Mouse (Mus musculus) G1E (cell line): ENCODE measurements around the gene Sphk1. TPM values are rescaled to one million over a fixed set of nuclear protein-coding genes. Genes with fewer than 3 reads are reported as not detected.
A peak's percentile ranks its signal among the peaks of the same experiment; 100 is the strongest.

ENCODE experiments used
- ATAC-seq: 2 replicates; pipeline ENCODE4 v1.8.0; 2016; ENCODE audit warnings: mild to moderate bottlenecking; ENCODE audit not compliant: insufficient number of reproducible peaks, poor library complexity, low FRiP score, severe bottlenecking; ENCODE audit errors: extremely low read depth
- DNase-seq: peaks from one replicate; pipeline ENCODE4 v3.0.0; 2012; ENCODE audit warnings: low spot score
- H3K27me3 ChIP-seq: 2 replicates; pipeline ENCODE4 v1.6.1; 2012; ENCODE audit warnings: mild to moderate bottlenecking, low read length, inconsistent platforms; ENCODE audit not compliant: insufficient read depth
- H3K36me3 ChIP-seq: replicated peaks from 2 replicates; pipeline ENCODE3; 2012; ENCODE audit warnings: mild to moderate bottlenecking, inconsistent platforms
- H3K4me1 ChIP-seq: 2 replicates; pipeline ENCODE4 v1.6.1; 2012; ENCODE audit warnings: low read depth, low read length, inconsistent platforms, mixed read lengths; ENCODE audit not compliant: insufficient read depth
- H3K4me3 ChIP-seq: 2 replicates; pipeline ENCODE4 v1.5.1; 2012; ENCODE audit warnings: low read depth, mild to moderate bottlenecking, inconsistent platforms, low read length, moderate library complexity, mixed read lengths
- H3K9me3 ChIP-seq: replicated peaks from 2 replicates; pipeline ENCODE4 v1.6.1; 2012; ENCODE audit warnings: inconsistent platforms
- CTCF ChIP-seq: IDR thresholded peaks from 2 replicates; pipeline ENCODE4 v1.5.1; 2012; ENCODE audit warnings: low read depth, low read length, inconsistent platforms, mixed read lengths
- GATA1 ChIP-seq: IDR thresholded peaks from 2 replicates; pipeline ENCODE4 v1.6.1; 2012; ENCODE audit warnings: borderline replicate concordance, low read length, inconsistent platforms, mixed read lengths
- GATA2 ChIP-seq: IDR thresholded peaks from 2 replicates; pipeline ENCODE4 v1.6.1; 2012; ENCODE audit warnings: low read depth, low read length, inconsistent platforms, borderline replicate concordance
- POLR2AphosphoS5 ChIP-seq: IDR thresholded peaks from 2 replicates; pipeline ENCODE4 v1.6.1; 2012; ENCODE audit warnings: low read depth, low read length, inconsistent platforms; ENCODE audit not compliant: insufficient replicate concordance
- TAL1 ChIP-seq: conservative IDR thresholded peaks from 2 replicates; pipeline ENCODE4 v1.6.1; 2012; ENCODE audit warnings: low read depth, low read length, inconsistent platforms, mixed read lengths
- polyA plus RNA-seq: library from polyadenylated mRNA; stranded (reverse); fragments of >175 nt; gene quantifications from 2 replicates; pipeline ENCODE4 v1.2.3, GENCODE M21; 2012
- total RNA-seq, 2 experiments: library from RNA; stranded (forward) in 1 of 2; stranded (reverse) in 1 of 2; fragments of 200-1000 nt in 1 of 2; fragments of >200 nt in 1 of 2; fragmentation: Nextera tagmentation in 1 of 2; gene quantifications; 2 replicates each; pipeline ENCODE4 v1.2.3; 2014 to 2017

Sphk1 gene
- total and polyA plus RNA-seq, 3 experiments, result 2.3 to 22.1 (median 16.7) TPM

DNA sequence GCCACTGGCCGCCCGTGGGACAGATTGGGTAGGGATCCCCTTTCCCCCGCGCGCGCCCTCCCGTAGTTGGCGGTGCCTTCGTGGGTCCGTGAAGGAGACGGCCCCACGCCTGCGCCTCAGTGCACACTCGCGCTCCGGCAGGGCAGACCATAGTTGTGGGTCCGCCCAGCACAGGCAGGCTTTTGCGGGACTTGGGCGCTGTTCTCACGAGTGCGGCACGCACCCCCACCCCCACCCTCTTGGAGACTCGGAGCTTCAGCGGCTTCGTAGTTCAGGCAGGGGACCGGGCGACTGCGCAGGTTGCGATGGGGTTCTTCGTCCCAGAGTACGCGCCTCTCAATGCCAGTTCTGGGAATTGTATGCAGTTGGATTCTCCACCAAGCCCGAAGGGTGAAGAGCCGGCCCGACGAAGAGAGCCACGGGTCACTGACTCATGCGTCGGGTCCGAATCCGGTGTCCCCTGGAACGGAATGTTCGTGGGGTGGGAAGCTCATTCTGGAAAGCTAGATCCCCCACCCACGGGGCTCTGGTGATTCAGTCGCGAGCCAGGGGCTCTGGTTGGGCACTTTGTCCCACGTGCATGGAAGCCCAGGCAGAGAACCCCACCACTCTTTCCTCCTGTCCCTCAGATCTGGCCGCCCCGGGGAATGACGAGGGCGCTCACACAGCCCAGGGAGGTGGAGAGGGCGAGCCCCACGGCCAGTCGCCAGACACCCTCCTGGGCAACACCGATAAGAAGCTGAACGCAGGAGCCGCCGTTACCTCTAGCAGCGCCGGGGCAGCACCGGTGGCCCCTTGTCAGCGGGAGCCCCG, 2.8 kb downstream of the Sphk1 start:
- Histone ChIP-seq H3K27me3 (peaks cover 11% of the 10 kb centered on the region; the same call in 1 of the 2 replicates), H3K9me3 (no peaks in the 10 kb centered on the region), H3K36me3 (peaks cover 47% of the 10 kb centered on the region), H3K4me3 (peak overlapping the region; percentile 79), H3K4me1 (peaks cover 90% of the 10 kb centered on the region)
- ATAC-seq (no peak), DNase-seq (peak; percentile 73)
- TF ChIP-seq TAL1, result no peak; the same call in 1 of the 2 replicates
- TF ChIP-seq GATA2, result no peak
- no peak for TF ChIP-seq CTCF
- no peak for TF ChIP-seq POLR2AphosphoS5

GRCm38 (mm10) chr11:116534154-116534865, 3.6 kb downstream of the Sphk1 start:
- DNase-seq, result peak; percentile 88
- Histone ChIP-seq H3K9me3 (no peaks in the 10 kb centered on the region), H3K4me3 (peak overlapping the region; percentile 79), H3K36me3 (peaks cover 48% of the 10 kb centered on the region), H3K4me1 (peaks cover 93% of the 10 kb centered on the region), H3K27me3 (peaks cover 11% of the 10 kb centered on the region; the same call in 1 of the 2 replicates)
- no peak for TF ChIP-seq POLR2AphosphoS5
- peak; percentile 66 for TF ChIP-seq CTCF
- TF ChIP-seq GATA1, result no peak
- TF ChIP-seq TAL1, result no peak
- TF ChIP-seq GATA2, result no peak
- 0 out of 2 replicates have a peak, but pooled peaks have one; percentile 18 for ATAC-seq

GRCm38 (mm10) chr11:116536685-116537084, 6.0 kb downstream of the Sphk1 start:
- 0 out of 2 replicates have a peak, but pooled peaks cover under 1% of the 10 kb centered on the region for H3K27me3 ChIP-seq
- TF ChIP-seq CTCF, result no peak
- no peak for TF ChIP-seq POLR2AphosphoS5
- TF ChIP-seq TAL1, result no peak
- no peak for TF ChIP-seq GATA1
- no peaks in the 10 kb centered on the region for H3K9me3 ChIP-seq
- H3K4me3 ChIP-seq, result no peak overlapping the region; the same call in 1 of the 2 replicates
- peaks cover 76% of the 10 kb centered on the region for H3K4me1 ChIP-seq
- DNase-seq (no peak), ATAC-seq (no peak)
- peaks cover 71% of the 10 kb centered on the region for H3K36me3 ChIP-seq

- H3K36me3 ChIP-seq, result peaks cover 78% of the 10 kb centered on the region
Observed at GRCm38 (mm10) chr11:116537388-116537787, 6.7 kb downstream of the Sphk1 start.

GRCm38 (mm10) chr11:116538142-116538735, 7.5 kb downstream of the Sphk1 start:
- Histone ChIP-seq H3K4me3 (peak overlapping the region; percentile 32; the same call in 1 of the 2 replicates), H3K36me3 (peaks cover 87% of the 10 kb centered on the region)
- DNase-seq, result no peak

More at GRCm38 (mm10) chr11:116537388-116537787, 6.7 kb downstream of the Sphk1 start:
- H3K4me3 ChIP-seq, result no peak overlapping the region
- no peak for DNase-seq
- TF ChIP-seq TAL1 (no peak), CTCF (no peak), GATA2 (no peak), GATA1 (no peak), POLR2AphosphoS5 (no peak)
- no peaks in the 10 kb centered on the region for H3K27me3 ChIP-seq
- H3K4me1 ChIP-seq, result peaks cover 69% of the 10 kb centered on the region
- H3K9me3 ChIP-seq, result no peaks in the 10 kb centered on the region
- ATAC-seq, result no peak

DNA sequence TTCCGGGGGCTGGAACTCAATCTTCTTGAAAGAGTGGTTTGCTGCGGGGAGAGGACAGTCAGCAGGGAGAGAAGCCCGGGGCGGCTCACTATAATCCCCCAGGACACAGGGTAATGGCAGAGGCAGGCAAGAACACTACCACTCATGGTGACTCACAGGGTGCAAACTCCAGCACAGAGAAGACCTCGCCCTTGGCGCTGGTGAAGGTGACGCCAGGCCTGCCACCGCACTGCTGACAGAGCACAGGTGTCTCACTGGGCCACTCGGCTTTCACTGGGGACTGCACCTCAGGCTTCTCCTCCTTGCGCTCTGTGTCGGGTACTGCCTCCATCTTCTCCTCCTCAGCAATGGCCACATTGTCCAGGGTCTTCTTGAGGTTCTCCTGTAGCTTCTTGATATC, 10.5 kb downstream of the Sphk1 start:
- Histone ChIP-seq H3K9me3 (no peaks in the 10 kb centered on the region), H3K27me3 (no peaks in the 10 kb centered on the region), H3K36me3 (peaks cover 99% of the 10 kb centered on the region), H3K4me3 (no peak overlapping the region), H3K4me1 (peaks cover 39% of the 10 kb centered on the region)
- ATAC-seq, result no peak
- no peak for DNase-seq
- TF ChIP-seq GATA1 (no peak), CTCF (no peak), TAL1 (no peak), GATA2 (no peak), POLR2AphosphoS5 (no peak)

More at GRCm38 (mm10) chr11:116538142-116538735, 7.5 kb downstream of the Sphk1 start:
- TF ChIP-seq CTCF (no peak), GATA2 (0 out of 2 replicates have a peak, but pooled peaks have one; percentile 57), TAL1 (peak; percentile 63)
- Histone ChIP-seq H3K27me3 (no peaks in the 10 kb centered on the region), H3K9me3 (no peaks in the 10 kb centered on the region), H3K4me1 (peaks cover 61% of the 10 kb centered on the region)
- ATAC-seq, result peak; percentile 11; the same call in 1 of the 2 replicates
